Mouse (Mus musculus) cerebral cortex, adult 2 months (tissue): ENCODE measurements around the gene Pdcd1lg2.

ENCODE experiments used
- WGBS: fragments of 180-500 bp; shearing (Covaris S2); methylation state at CpG from one replicate; pipeline ENCODE4 v1.1.7; 2018; 5-methylcytosine and 5-hydroxymethylcytosine counted together

Pdcd1lg2 gene

GRCm38 (mm10) chr19:29498842-29499456 lies 88.2 kb downstream of the Pdcd1lg2 start:
- WGBS = 87% methylated on average over 6 of the region's 6 CpGs

GRCm38 (mm10) chr19:29500333-29500732 lies 89.6 kb downstream of the Pdcd1lg2 start:
- WGBS = 95% methylated on average over 1 of the region's 1 CpGs

- WGBS = 35% methylated on average over 11 of the region's 11 CpGs
Observed at GRCm38 (mm10) chr19:29501106-29501505, 90.4 kb downstream of the Pdcd1lg2 start.

GRCm38 (mm10) chr19:29501507-29501906 lies 90.8 kb downstream of the Pdcd1lg2 start:
- 8% methylated on average over 6 of the region's 6 CpGs for WGBS

GRCm38 (mm10) chr19:29504131-29504530 lies 93.4 kb downstream of the Pdcd1lg2 start:
- 98% methylated on average over 2 of the region's 2 CpGs for WGBS

- WGBS = 76% methylated on average over 7 of the region's 7 CpGs
Observed at GRCm38 (mm10) chr19:29505617-29506016, 94.9 kb downstream of the Pdcd1lg2 start.

GRCm38 (mm10) chr19:29508208-29508607 lies 97.5 kb downstream of the Pdcd1lg2 start:
- WGBS = 58% methylated on average over 7 of the region's 7 CpGs

GRCm38 (mm10) chr19:29509857-29510256 lies 99.1 kb downstream of the Pdcd1lg2 start:
- WGBS = 84% methylated on average over 7 of the region's 7 CpGs

- 94% methylated on average over 2 of the region's 2 CpGs for WGBS
Observed at GRCm38 (mm10) chr19:29511826-29512225, 101.1 kb downstream of the Pdcd1lg2 start.

GRCm38 (mm10) chr19:29513111-29513766 lies 102.5 kb downstream of the Pdcd1lg2 start:
- WGBS = 67% methylated on average over 2 of the region's 2 CpGs

- 89% methylated on average over 3 of the region's 3 CpGs for WGBS
Observed at GRCm38 (mm10) chr19:29514130-29514529, 103.4 kb downstream of the Pdcd1lg2 start.

GRCm38 (mm10) chr19:29515386-29515785 lies 104.7 kb downstream of the Pdcd1lg2 start:
- 70% methylated on average over 3 of the region's 3 CpGs for WGBS

- 78% methylated on average over 10 of the region's 10 CpGs for WGBS
Observed at GRCm38 (mm10) chr19:29515991-29516390, 105.3 kb downstream of the Pdcd1lg2 start.

GRCm38 (mm10) chr19:29518409-29518808 lies 107.7 kb downstream of the Pdcd1lg2 start:
- WGBS = 90% methylated on average over 7 of the region's 7 CpGs

GRCm38 (mm10) chr19:29518922-29519321 lies 108.2 kb downstream of the Pdcd1lg2 start:
- WGBS = 91% methylated on average over 4 of the region's 4 CpGs
